Mouse (Mus musculus): ENCODE data around the gene Scgb1c1. TPM values are rescaled to one million over a fixed set of nuclear protein-coding genes. Genes with fewer than 3 reads are reported as not detected.

The Scgb1c1 gene
- polyA plus RNA-seq, 1 experiment from 2014 or later, result not detected

GRCm38 (mm10) chr7:140836243-140837115, 8.9 kb upstream of the Scgb1c1 start:
- no peak overlapping the region for H3K4me2 ChIP-seq (ENCODE audit: low read length)
- 79% methylated on average over 9 of the region's 9 CpGs for WGBS
- ATAC-seq (replicated peaks; ENCODE audit: low FRiP score, low TSS enrichment, low read depth) (no peak), DNase-seq (ENCODE audit: low spot score) (no peak)
- H3K27me3 ChIP-seq (replicated peaks; ENCODE audit: control insufficient read depth, insufficient read depth, low read length), result no peaks in the 10 kb centered on the region
- H3K9me3 ChIP-seq (ENCODE audit: control insufficient read depth, low read length), result no peaks in the 10 kb centered on the region
- H3K9ac ChIP-seq (ENCODE audit: low read length), result no peak overlapping the region
- no peaks in the 10 kb centered on the region for H3K4me1 ChIP-seq (replicated peaks; ENCODE audit: control insufficient read depth, insufficient read depth, low read length)
- H3K36me3 ChIP-seq (ENCODE audit: control insufficient read depth, insufficient read depth, low read length), result no peaks in the 10 kb centered on the region
- no peak overlapping the region for H3K4me3 ChIP-seq (ENCODE audit: low read depth, low read length)
- H3K27ac ChIP-seq (ENCODE audit: low read depth), result no peak overlapping the region

GRCm38 (mm10) chr7:140839556-140839955, 5.8 kb upstream of the Scgb1c1 start:
- DNase-seq (ENCODE audit: low spot score), result no peak
- 56% methylated on average over 5 of the region's 5 CpGs for WGBS
- Histone ChIP-seq H3K9ac (ENCODE audit: low read length) (no peak overlapping the region), H3K27ac (ENCODE audit: low read depth) (no peak overlapping the region), H3K36me3 (ENCODE audit: control insufficient read depth, insufficient read depth, low read length) (no peaks in the 10 kb centered on the region), H3K27me3 (replicated peaks; ENCODE audit: control insufficient read depth, insufficient read depth, low read length) (peaks cover 8% of the 10 kb centered on the region; the same call in 1 of the 2 replicates), H3K4me3 (ENCODE audit: low read depth, low read length) (no peak overlapping the region), H3K9me3 (ENCODE audit: control insufficient read depth, low read length) (no peaks in the 10 kb centered on the region), H3K4me1 (replicated peaks; ENCODE audit: control insufficient read depth, insufficient read depth, low read length) (no peaks in the 10 kb centered on the region), H3K4me2 (ENCODE audit: low read length) (no peak overlapping the region)
- ATAC-seq (replicated peaks; ENCODE audit: low FRiP score, low TSS enrichment, low read depth), result no peak

- H3K4me3 ChIP-seq (ENCODE audit: low read depth, low read length), result no peak overlapping the region
- no peaks in the 10 kb centered on the region for H3K9me3 ChIP-seq (ENCODE audit: control insufficient read depth, low read length)
- ATAC-seq (replicated peaks; ENCODE audit: low FRiP score, low TSS enrichment, low read depth), result no peak
- H3K4me1 ChIP-seq (replicated peaks; ENCODE audit: control insufficient read depth, insufficient read depth, low read length), result no peaks in the 10 kb centered on the region
- H3K36me3 ChIP-seq (ENCODE audit: control insufficient read depth, insufficient read depth, low read length), result no peaks in the 10 kb centered on the region
- no peak overlapping the region for H3K9ac ChIP-seq (ENCODE audit: low read length)
- no peak for DNase-seq (ENCODE audit: low spot score)
- 35% methylated on average over 19 of the region's 19 CpGs for WGBS
- H3K4me2 ChIP-seq (ENCODE audit: low read length), result no peak overlapping the region
- H3K27me3 ChIP-seq (replicated peaks; ENCODE audit: control insufficient read depth, insufficient read depth, low read length), result peaks cover 8% of the 10 kb centered on the region; the same call in 1 of the 2 replicates
- no peak overlapping the region for H3K27ac ChIP-seq (ENCODE audit: low read depth)
Observed at GRCm38 (mm10) chr7:140840750-140841735, 4.3 kb upstream of the Scgb1c1 start.

GRCm38 (mm10) chr7:140843806-140844205, 1.5 kb upstream of the Scgb1c1 start:
- 73% methylated on average over 7 of the region's 7 CpGs for WGBS
- Histone ChIP-seq H3K9me3 (ENCODE audit: control insufficient read depth, low read length) (no peaks in the 10 kb centered on the region), H3K4me3 (ENCODE audit: low read depth, low read length) (no peak overlapping the region), H3K4me1 (replicated peaks; ENCODE audit: control insufficient read depth, insufficient read depth, low read length) (no peaks in the 10 kb centered on the region), H3K36me3 (ENCODE audit: control insufficient read depth, insufficient read depth, low read length) (no peaks in the 10 kb centered on the region), H3K4me2 (ENCODE audit: low read length) (no peak overlapping the region), H3K9ac (ENCODE audit: low read length) (no peak overlapping the region), H3K27me3 (replicated peaks; ENCODE audit: control insufficient read depth, insufficient read depth, low read length) (peaks cover 8% of the 10 kb centered on the region; the same call in 1 of the 2 replicates), H3K27ac (ENCODE audit: low read depth) (no peak overlapping the region)
- ATAC-seq (replicated peaks; ENCODE audit: low FRiP score, low TSS enrichment, low read depth), result no peak
- DNase-seq (ENCODE audit: low spot score), result no peak

DNA sequence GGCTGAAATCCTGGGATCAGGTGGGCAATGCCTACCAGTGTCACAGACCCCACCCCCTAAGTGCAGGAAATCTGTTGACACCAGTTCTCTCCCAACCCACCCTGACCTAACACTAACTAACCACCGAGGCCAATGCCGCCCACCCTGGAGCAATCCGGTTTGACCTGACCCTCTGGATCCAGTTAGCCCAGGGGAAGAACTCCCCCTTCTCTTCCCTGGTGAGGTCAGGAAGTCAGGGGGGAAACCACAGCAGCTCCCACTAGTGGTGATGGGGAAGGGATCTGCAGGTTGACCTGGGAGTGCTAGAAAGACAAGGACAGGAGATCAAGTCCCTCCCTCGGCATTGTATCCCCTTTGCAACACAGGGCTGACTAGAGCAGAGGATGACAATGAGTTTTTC, 336 bp downstream of the Scgb1c1 start:
- Histone ChIP-seq H3K36me3 (ENCODE audit: control insufficient read depth, insufficient read depth, low read length) (no peaks in the 10 kb centered on the region), H3K4me2 (ENCODE audit: low read length) (no peak overlapping the region), H3K4me3 (ENCODE audit: low read depth, low read length) (no peak overlapping the region), H3K4me1 (replicated peaks; ENCODE audit: control insufficient read depth, insufficient read depth, low read length) (no peaks in the 10 kb centered on the region), H3K27ac (ENCODE audit: low read depth) (no peak overlapping the region), H3K9ac (ENCODE audit: low read length) (no peak overlapping the region), H3K27me3 (replicated peaks; ENCODE audit: control insufficient read depth, insufficient read depth, low read length) (peaks cover 8% of the 10 kb centered on the region; the same call in 1 of the 2 replicates), H3K9me3 (ENCODE audit: control insufficient read depth, low read length) (no peaks in the 10 kb centered on the region)
- ATAC-seq (replicated peaks; ENCODE audit: low FRiP score, low TSS enrichment, low read depth) (no peak), DNase-seq (ENCODE audit: low spot score) (no peak)
- WGBS, result 63% methylated on average over 4 of the region's 4 CpGs

- no peak overlapping the region for H3K4me2 ChIP-seq (ENCODE audit: low read length)
- no peaks in the 10 kb centered on the region for H3K9me3 ChIP-seq (ENCODE audit: control insufficient read depth, low read length)
- H3K9ac ChIP-seq (ENCODE audit: low read length), result no peak overlapping the region
- ATAC-seq (replicated peaks; ENCODE audit: low FRiP score, low TSS enrichment, low read depth) (no peak), DNase-seq (ENCODE audit: low spot score) (no peak)
- 85% methylated on average over 10 of the region's 10 CpGs for WGBS
- peaks cover 3% of the 10 kb centered on the region; the same call in 1 of the 2 replicates for H3K36me3 ChIP-seq (ENCODE audit: control insufficient read depth, insufficient read depth, low read length)
- H3K4me1 ChIP-seq (replicated peaks; ENCODE audit: control insufficient read depth, insufficient read depth, low read length), result no peaks in the 10 kb centered on the region
- H3K27me3 ChIP-seq (replicated peaks; ENCODE audit: control insufficient read depth, insufficient read depth, low read length), result peaks cover 8% of the 10 kb centered on the region; the same call in 1 of the 2 replicates
- no peak overlapping the region for H3K4me3 ChIP-seq (ENCODE audit: low read depth, low read length)
- no peak overlapping the region for H3K27ac ChIP-seq (ENCODE audit: low read depth)
Observed at GRCm38 (mm10) chr7:140846676-140847075, 1.3 kb downstream of the Scgb1c1 start.

- WGBS, result 66% methylated on average over 11 of the region's 11 CpGs
- no peak within 1 kb of the TSS for H3K9ac ChIP-seq (ENCODE audit: low read length)
- H3K27ac ChIP-seq (ENCODE audit: low read depth), result no peak within 1 kb of the TSS
- H3K36me3 ChIP-seq (ENCODE audit: control insufficient read depth, insufficient read depth, low read length), result peaks cover 16% of the 10 kb centered on the region
- no peak for DNase-seq (ENCODE audit: low spot score)
- H3K27me3 ChIP-seq (replicated peaks; ENCODE audit: control insufficient read depth, insufficient read depth, low read length), result no peaks in the 10 kb centered on the region
- H3K9me3 ChIP-seq (ENCODE audit: control insufficient read depth, low read length), result no peaks in the 10 kb centered on the region
- ATAC-seq (replicated peaks; ENCODE audit: low FRiP score, low TSS enrichment, low read depth), result no peak
- no peak within 1 kb of the TSS for H3K4me3 ChIP-seq (ENCODE audit: low read depth, low read length)
- H3K4me1 ChIP-seq (replicated peaks; ENCODE audit: control insufficient read depth, insufficient read depth, low read length), result no peaks in the 10 kb centered on the region
- H3K4me2 ChIP-seq (ENCODE audit: low read length), result no peak within 1 kb of the TSS
Observed at GRCm38 (mm10) chr7:140847755-140848580, 2.6 kb downstream of the Scgb1c1 start, which contains the start of gene Odf3. TSS of gene Odf3 (plus strand) at chr7:140847805.

GRCm38 (mm10) chr7:140848591-140848990, 3.2 kb downstream of the Scgb1c1 start:
- ATAC-seq (replicated peaks; ENCODE audit: low FRiP score, low TSS enrichment, low read depth), result no peak
- H3K9me3 ChIP-seq (ENCODE audit: control insufficient read depth, low read length), result no peaks in the 10 kb centered on the region
- no peak overlapping the region for H3K9ac ChIP-seq (ENCODE audit: low read length)
- no peak overlapping the region for H3K4me3 ChIP-seq (ENCODE audit: low read depth, low read length)
- peaks cover 22% of the 10 kb centered on the region for H3K36me3 ChIP-seq (ENCODE audit: control insufficient read depth, insufficient read depth, low read length)
- no peak overlapping the region for H3K27ac ChIP-seq (ENCODE audit: low read depth)
- no peak overlapping the region for H3K4me2 ChIP-seq (ENCODE audit: low read length)
- H3K27me3 ChIP-seq (replicated peaks; ENCODE audit: control insufficient read depth, insufficient read depth, low read length), result no peaks in the 10 kb centered on the region
- no peaks in the 10 kb centered on the region for H3K4me1 ChIP-seq (replicated peaks; ENCODE audit: control insufficient read depth, insufficient read depth, low read length)
- DNase-seq (ENCODE audit: low spot score), result no peak
- 93% methylated on average over 10 of the region's 10 CpGs for WGBS

All from intestine, embryonic 14.5 days (tissue).